Mouse (Mus musculus) testis, adult 2 months (tissue): ENCODE results near the gene Dmkn.

ENCODE experiments used
- CTCF ChIP-seq: fragments of 200-500 bp; IDR thresholded peaks from 2 replicates; pipeline ENCODE4 v1.5.1; 2012; ENCODE audit warnings: low read depth, mild to moderate bottlenecking, inconsistent platforms, low read length, moderate library complexity; ENCODE audit not compliant: control insufficient read depth, insufficient read depth, insufficient replicate concordance
- POLR2A ChIP-seq: fragments of 200-500 bp; IDR thresholded peaks from 2 replicates; pipeline ENCODE4 v1.6.1; 2012; ENCODE audit warnings: low read depth, mild to moderate bottlenecking, inconsistent platforms, low read length, moderate library complexity; ENCODE audit not compliant: control insufficient read depth

GRCm38 (mm10) chr7:30766408-30766807 lies 2.9 kb downstream of the Dmkn start:
- TF ChIP-seq CTCF (no peak), POLR2A (no peak)
